Mouse (Mus musculus) heart, embryonic 16.5 days (tissue): ENCODE measurements around the gene Pde1c. TPM values are rescaled to one million over a fixed set of nuclear protein-coding genes. Genes with fewer than 3 reads are reported as not detected.
A peak's percentile ranks its signal among the peaks of the same experiment; 100 is the strongest.

ENCODE experiments used
- ATAC-seq: fragments of 200-750 bp; cut with Nextera tagmentation; replicated peaks from 2 replicates; pipeline ENCODE4 v1.8.0; 2017; ENCODE audit warnings: moderate number of reproducible peaks; ENCODE audit not compliant: insufficient read depth, low FRiP score; ENCODE audit errors: extremely low read depth
- H3K27ac ChIP-seq: fragments of 300-500 bp; sonication (generic); 2 replicates; pipeline ENCODE4 v1.5.1; 2014; ENCODE audit warnings: mild to moderate bottlenecking, low read length, control low read depth, moderate library complexity
- H3K27me3 ChIP-seq: fragments of 300-500 bp; sonication (generic); 2 replicates; pipeline ENCODE4 v1.6.1; 2014; ENCODE audit warnings: low read length, mixed read lengths; ENCODE audit not compliant: control insufficient read depth, insufficient read depth
- H3K36me3 ChIP-seq: fragments of 300-500 bp; sonication (generic); 2 replicates; pipeline ENCODE4 v1.6.1; 2014; ENCODE audit not compliant: control insufficient read depth, insufficient read depth
- H3K4me1 ChIP-seq: fragments of 300-500 bp; sonication (generic); 2 replicates; pipeline ENCODE4 v1.6.1; 2014; ENCODE audit warnings: low read length, mixed read lengths; ENCODE audit not compliant: control insufficient read depth, insufficient read depth
- H3K4me2 ChIP-seq: fragments of 300-500 bp; sonication (generic); 2 replicates; pipeline ENCODE4 v1.6.1; 2014; ENCODE audit warnings: low read depth, mild to moderate bottlenecking, control low read depth, low read length
- H3K4me3 ChIP-seq: fragments of 300-500 bp; sonication (generic); 2 replicates; pipeline ENCODE4 v1.5.1; 2014; ENCODE audit warnings: mild to moderate bottlenecking, control low read depth, low read length
- H3K9ac ChIP-seq: fragments of 300-500 bp; sonication (generic); 2 replicates; pipeline ENCODE4 v1.6.1; 2014; ENCODE audit warnings: low read length, control low read depth
- H3K9me3 ChIP-seq: fragments of 300-500 bp; sonication (generic); replicated peaks from 2 replicates; pipeline ENCODE4 v1.6.1; 2016; ENCODE audit warnings: low read length; ENCODE audit not compliant: control insufficient read depth
- WGBS: fragments of 180-500 bp; shearing (Covaris S2); extraction: QIAGEN DNeasy Blood & Tissue Kit; methylation state at CpG from one replicate; pipeline ENCODE4 v1.1.7; 2014; 5-methylcytosine and 5-hydroxymethylcytosine counted together
- polyA plus RNA-seq: library from polyadenylated mRNA; unstranded; fragments of >200 nt; fragmentation: Nextera tagmentation; extraction: Ambion mirVana; gene quantifications from 2 replicates; pipeline ENCODE4 v1.2.1, GENCODE M21; 2015

Gene Pde1c
- polyA plus RNA-seq, 1 experiment from 2014 or later: 12.7 TPM

- no peaks in the 10 kb centered on the region for H3K36me3 ChIP-seq
- whole genome bisulfite sequencing: 32% methylated on average over 3 of the region's 3 CpGs
- H3K27me3 ChIP-seq: no peaks in the 10 kb centered on the region
- peak; percentile 92 for ATAC-seq
- H3K4me2 ChIP-seq: no peak overlapping the region
- H3K9me3 ChIP-seq: no peaks in the 10 kb centered on the region
- peak overlapping the region; percentile 32; the same call in 1 of the 2 replicates for H3K27ac ChIP-seq
- H3K9ac ChIP-seq: no peak overlapping the region
- no peak overlapping the region for H3K4me3 ChIP-seq
- peaks cover 8% of the 10 kb centered on the region for H3K4me1 ChIP-seq
Measured at GRCm38 (mm10) chr6:56485078-56485477, 83.8 kb downstream of the Pde1c start.

- no peak overlapping the region for H3K4me3 ChIP-seq
- ATAC-seq: no peak
- H3K27me3 ChIP-seq: no peaks in the 10 kb centered on the region
- no peaks in the 10 kb centered on the region for H3K36me3 ChIP-seq
- no peak overlapping the region for H3K27ac ChIP-seq
- WGBS: 2% methylated on average over 6 of the region's 6 CpGs
- no peak overlapping the region for H3K9ac ChIP-seq
- no peaks in the 10 kb centered on the region for H3K9me3 ChIP-seq
- H3K4me2 ChIP-seq: no peak overlapping the region
- peaks cover 8% of the 10 kb centered on the region for H3K4me1 ChIP-seq
Measured at GRCm38 (mm10) chr6:56480914-56481482, 87.9 kb downstream of the Pde1c start.

GRCm38 (mm10) chr6:56476581-56476980, 92.3 kb downstream of the Pde1c start:
- Histone ChIP-seq H3K9me3 (no peaks in the 10 kb centered on the region), H3K36me3 (no peaks in the 10 kb centered on the region), H3K9ac (no peak overlapping the region), H3K4me1 (no peaks in the 10 kb centered on the region), H3K27me3 (no peaks in the 10 kb centered on the region), H3K4me3 (no peak overlapping the region), H3K27ac (no peak overlapping the region), H3K4me2 (no peak overlapping the region)
- ATAC-seq: no peak; the same call in 1 of the 2 replicates
- 32% methylated on average over 6 of the region's 6 CpGs for WGBS

GRCm38 (mm10) chr6:56458098-56458497, 110.8 kb downstream of the Pde1c start:
- no peaks in the 10 kb centered on the region for H3K4me1 ChIP-seq
- H3K9me3 ChIP-seq: no peaks in the 10 kb centered on the region
- no peaks in the 10 kb centered on the region for H3K27me3 ChIP-seq
- no peak overlapping the region for H3K27ac ChIP-seq
- H3K4me2 ChIP-seq: no peak overlapping the region
- H3K36me3 ChIP-seq: no peaks in the 10 kb centered on the region
- no peak for ATAC-seq
- 50% methylated on average over 3 of the region's 3 CpGs for WGBS
- H3K4me3 ChIP-seq: no peak overlapping the region
- H3K9ac ChIP-seq: no peak overlapping the region

- ATAC-seq: no peak
- no peaks in the 10 kb centered on the region for H3K9me3 ChIP-seq
- H3K4me3 ChIP-seq: no peak overlapping the region
- H3K4me1 ChIP-seq: no peaks in the 10 kb centered on the region
- H3K36me3 ChIP-seq: no peaks in the 10 kb centered on the region
- H3K27me3 ChIP-seq: no peaks in the 10 kb centered on the region
- H3K4me2 ChIP-seq: no peak overlapping the region
- no peak overlapping the region for H3K27ac ChIP-seq
- WGBS: 15% methylated on average over 2 of the region's 2 CpGs
- no peak overlapping the region for H3K9ac ChIP-seq
Measured at GRCm38 (mm10) chr6:56447917-56448316, 121.0 kb downstream of the Pde1c start.

GRCm38 (mm10) chr6:56441501-56441900, 127.4 kb downstream of the Pde1c start:
- ATAC-seq: no peak
- Histone ChIP-seq H3K9me3 (no peaks in the 10 kb centered on the region), H3K27me3 (no peaks in the 10 kb centered on the region), H3K4me2 (no peak overlapping the region), H3K27ac (no peak overlapping the region), H3K9ac (no peak overlapping the region), H3K36me3 (no peaks in the 10 kb centered on the region), H3K4me3 (no peak overlapping the region), H3K4me1 (no peaks in the 10 kb centered on the region)
- 84% methylated on average over 4 of the region's 4 CpGs for WGBS

- Histone ChIP-seq H3K36me3 (no peaks in the 10 kb centered on the region), H3K9me3 (no peaks in the 10 kb centered on the region), H3K27ac (no peak overlapping the region), H3K27me3 (no peaks in the 10 kb centered on the region), H3K9ac (no peak overlapping the region), H3K4me3 (no peak overlapping the region), H3K4me1 (no peaks in the 10 kb centered on the region), H3K4me2 (no peak overlapping the region)
- WGBS: 81% methylated on average over 5 of the region's 5 CpGs
- ATAC-seq: no peak
Measured at GRCm38 (mm10) chr6:56425846-56426245, 143.1 kb downstream of the Pde1c start.

GRCm38 (mm10) chr6:56422866-56423265, 146.0 kb downstream of the Pde1c start:
- Histone ChIP-seq H3K4me1 (no peaks in the 10 kb centered on the region), H3K4me3 (no peak overlapping the region)

GRCm38 (mm10) chr6:56416191-56416590, 152.7 kb downstream of the Pde1c start:
- Histone ChIP-seq H3K36me3 (no peaks in the 10 kb centered on the region), H3K4me3 (no peak overlapping the region), H3K4me2 (no peak overlapping the region), H3K9me3 (0 out of 2 replicates have a peak, but pooled peaks cover 2% of the 10 kb centered on the region), H3K4me1 (no peaks in the 10 kb centered on the region), H3K9ac (no peak overlapping the region), H3K27ac (no peak overlapping the region), H3K27me3 (no peaks in the 10 kb centered on the region)
- ATAC-seq: no peak
- WGBS: 51% methylated on average over 4 of the region's 4 CpGs

More at GRCm38 (mm10) chr6:56422866-56423265, 146.0 kb downstream of the Pde1c start:
- Histone ChIP-seq H3K9me3 (no peaks in the 10 kb centered on the region), H3K9ac (no peak overlapping the region), H3K27me3 (no peaks in the 10 kb centered on the region), H3K36me3 (no peaks in the 10 kb centered on the region), H3K27ac (no peak overlapping the region), H3K4me2 (no peak overlapping the region)
- 70% methylated on average over 3 of the region's 3 CpGs for WGBS
- ATAC-seq: no peak
